Mouse (Mus musculus) cerebellum, adult 9-10 months (tissue): ENCODE results near the gene Vnn3.

Experiments
- DNase-seq: peaks from one replicate; pipeline ENCODE4 v3.0.0; 2022

Gene Vnn3

GRCm38 (mm10) chr10:23851228-23851912 lies at the start of gene Vnn3:
Vnn3 (plus strand) TSS chr10:23851462.
- no peak for DNase-seq

GRCm38 (mm10) chr10:23802911-23803310 lies 48.4 kb upstream of the Vnn3 start:
- no peak for DNase-seq

- no peak for DNase-seq
These were observed 46.6 kb upstream of the Vnn3 start for GRCm38 (mm10) chr10:23804665-23805064.

GRCm38 (mm10) chr10:23806201-23806600 lies 45.1 kb upstream of the Vnn3 start:
- no peak for DNase-seq

- DNase-seq: peak; percentile 69
These were observed 39.4 kb upstream of the Vnn3 start for GRCm38 (mm10) chr10:23811635-23812437.

GRCm38 (mm10) chr10:23812438-23812759 lies 38.9 kb upstream of the Vnn3 start:
- DNase-seq: no peak

- DNase-seq: no peak
These were observed 38.2 kb upstream of the Vnn3 start for GRCm38 (mm10) chr10:23812852-23813766.

- DNase-seq: peak; percentile 71
These were observed 36.1 kb upstream of the Vnn3 start for GRCm38 (mm10) chr10:23815168-23815567.

GRCm38 (mm10) chr10:23816241-23816640 lies 35.0 kb upstream of the Vnn3 start:
- no peak for DNase-seq

- no peak for DNase-seq
These were observed 24.7 kb upstream of the Vnn3 start for GRCm38 (mm10) chr10:23826516-23826915.

GRCm38 (mm10) chr10:23836003-23836964 lies 15.0 kb upstream of the Vnn3 start:
- DNase-seq: no peak

- DNase-seq: no peak
These were observed 14.1 kb upstream of the Vnn3 start for GRCm38 (mm10) chr10:23837115-23837514.

GRCm38 (mm10) chr10:23838910-23839309 lies 12.4 kb upstream of the Vnn3 start:
- DNase-seq: no peak

GRCm38 (mm10) chr10:23839368-23839767 lies 11.9 kb upstream of the Vnn3 start:
- no peak for DNase-seq

- DNase-seq: no peak
These were observed 10.8 kb upstream of the Vnn3 start for GRCm38 (mm10) chr10:23840496-23840895.

- no peak for DNase-seq
These were observed 834 bp downstream of the Vnn3 start for GRCm38 (mm10) chr10:23852096-23852495.

- no peak for DNase-seq
These were observed 13.4 kb downstream of the Vnn3 start for GRCm38 (mm10) chr10:23864362-23865312.

GRCm38 (mm10) chr10:23880695-23881094 lies 29.4 kb downstream of the Vnn3 start:
- DNase-seq: peak; percentile 6

- no peak for DNase-seq
These were observed 33.6 kb downstream of the Vnn3 start for GRCm38 (mm10) chr10:23884910-23885309.

- DNase-seq: no peak
These were observed 34.8 kb downstream of the Vnn3 start for GRCm38 (mm10) chr10:23886060-23886459.

- no peak for DNase-seq
These were observed 41.7 kb downstream of the Vnn3 start for GRCm38 (mm10) chr10:23892987-23893386.
